Mouse (Mus musculus): Measurements from ENCODE around the gene Olfr807. TPM values are rescaled to one million over a fixed set of nuclear protein-coding genes. Genes with fewer than 3 reads are reported as not detected.

The Olfr807 gene
- not detected in 2 replicates for polyA plus RNA-seq (2016; fragmentation: Nextera tagmentation; extraction: Ambion mirVana)

DNA sequence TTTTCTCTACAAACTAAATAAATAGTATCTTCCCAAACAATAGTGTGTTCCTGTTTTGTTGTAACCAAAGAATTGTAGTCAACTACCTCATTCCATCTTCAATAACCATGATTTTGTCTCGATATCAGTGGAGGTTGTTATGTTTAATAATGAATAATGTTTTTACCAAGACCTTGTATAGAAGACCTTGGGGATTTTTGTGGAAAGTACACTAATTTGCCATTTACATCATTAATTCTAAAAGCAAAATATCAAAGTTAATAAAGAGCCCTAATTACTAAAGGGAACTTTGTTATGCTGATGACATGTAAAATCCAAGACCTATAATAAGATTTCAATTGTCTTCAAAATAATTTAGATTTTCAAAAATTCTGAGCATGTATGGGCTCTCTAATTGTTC lies at the start of gene Olfr807:
Olfr807 (minus strand) TSS at position 101 of the 400 bp plus-strand sequence.
- H3K9ac ChIP-seq = no peak within 1 kb of the TSS
- no peak for ATAC-seq (ENCODE audit: insufficient number of reproducible peaks, low FRiP score)
- no peaks in the 10 kb centered on the region for H3K27me3 ChIP-seq (replicated peaks)
- no peaks in the 10 kb centered on the region for H3K4me1 ChIP-seq (replicated peaks)
- WGBS = 75% methylated on average over 1 of the region's 1 CpGs
- H3K36me3 ChIP-seq = no peaks in the 10 kb centered on the region
- no peaks in the 10 kb centered on the region for H3K9me3 ChIP-seq (replicated peaks)
- H3K27ac ChIP-seq (ENCODE audit: poor library complexity, severe bottlenecking) = no peak within 1 kb of the TSS
- no peak within 1 kb of the TSS for H3K4me2 ChIP-seq
- H3K4me3 ChIP-seq = no peak within 1 kb of the TSS

DNA sequence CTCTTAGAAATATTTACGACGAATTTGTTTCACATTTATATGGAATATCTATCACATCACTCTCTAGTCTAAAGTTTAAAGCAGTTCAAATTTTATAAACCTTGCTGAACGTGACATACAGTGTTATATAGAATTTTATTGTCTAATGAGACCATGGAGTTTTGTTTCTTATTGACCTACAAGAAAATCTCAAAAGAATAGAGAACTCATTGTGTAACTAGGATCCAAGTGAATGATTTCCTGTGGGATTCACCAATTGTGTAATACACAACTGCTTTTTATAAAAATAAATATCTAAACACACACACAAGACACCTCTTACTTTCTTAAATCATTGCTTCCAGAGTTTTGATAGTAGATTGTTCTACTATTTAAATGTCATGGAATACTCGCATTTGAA lies 46.7 kb upstream of the Olfr807 start, which contains the start of gene Olfr811:
Olfr811 (minus strand) TSS at position 101 of the 400 bp plus-strand sequence.
- H3K27ac ChIP-seq (ENCODE audit: poor library complexity, severe bottlenecking) = no peak within 1 kb of the TSS
- H3K27me3 ChIP-seq (replicated peaks) = no peaks in the 10 kb centered on the region
- H3K9me3 ChIP-seq (replicated peaks) = no peaks in the 10 kb centered on the region
- no peaks in the 10 kb centered on the region for H3K4me1 ChIP-seq (replicated peaks)
- WGBS = 73% methylated on average over 4 of the region's 4 CpGs
- ATAC-seq (ENCODE audit: insufficient number of reproducible peaks, low FRiP score) = no peak
- H3K9ac ChIP-seq = no peak within 1 kb of the TSS
- H3K4me2 ChIP-seq = no peak within 1 kb of the TSS
- no peak within 1 kb of the TSS for H3K4me3 ChIP-seq
- H3K36me3 ChIP-seq = no peaks in the 10 kb centered on the region

GRCm38 (mm10) chr10:129794817-129795216 lies 37.2 kb upstream of the Olfr807 start, which contains the start of gene Olfr810:
Gene Olfr810 (minus strand): TSS chr10:129794917.
- no peak within 1 kb of the TSS for H3K4me2 ChIP-seq
- no peaks in the 10 kb centered on the region for H3K4me1 ChIP-seq (replicated peaks)
- no peaks in the 10 kb centered on the region for H3K27me3 ChIP-seq (replicated peaks)
- no peaks in the 10 kb centered on the region for H3K9me3 ChIP-seq (replicated peaks)
- H3K9ac ChIP-seq = no peak within 1 kb of the TSS
- H3K4me3 ChIP-seq = no peak within 1 kb of the TSS
- no peaks in the 10 kb centered on the region for H3K36me3 ChIP-seq
- no peak for ATAC-seq (ENCODE audit: insufficient number of reproducible peaks, low FRiP score)
- no peak within 1 kb of the TSS for H3K27ac ChIP-seq (ENCODE audit: poor library complexity, severe bottlenecking)

DNA sequence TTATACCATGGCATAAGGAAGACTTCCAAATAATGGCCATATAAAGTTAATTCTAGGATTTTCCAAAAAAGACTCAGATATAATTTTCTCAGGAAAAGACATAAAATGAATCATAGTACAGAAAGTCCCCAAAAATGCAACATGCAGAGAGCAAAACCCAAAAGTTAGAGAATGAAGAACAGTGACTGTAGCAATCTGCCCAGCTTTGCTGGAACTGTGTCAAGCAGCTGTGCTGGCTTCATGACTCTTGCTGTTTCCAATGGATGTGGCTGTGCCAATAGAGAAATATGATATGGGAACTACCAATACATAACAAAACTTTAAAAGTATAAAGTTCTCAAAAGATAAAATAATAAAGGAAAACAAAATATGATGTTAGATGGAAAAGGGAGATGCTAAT lies 20.5 kb upstream of the Olfr807 start:
- H3K4me2 ChIP-seq = no peak overlapping the region
- no peak for ATAC-seq (ENCODE audit: insufficient number of reproducible peaks, low FRiP score)
- H3K36me3 ChIP-seq = no peaks in the 10 kb centered on the region
- no peak overlapping the region for H3K9ac ChIP-seq
- no peaks in the 10 kb centered on the region for H3K27me3 ChIP-seq (replicated peaks)
- no peaks in the 10 kb centered on the region for H3K4me1 ChIP-seq (replicated peaks)
- no peaks in the 10 kb centered on the region for H3K9me3 ChIP-seq (replicated peaks)
- H3K27ac ChIP-seq (ENCODE audit: poor library complexity, severe bottlenecking) = no peak overlapping the region
- no peak overlapping the region for H3K4me3 ChIP-seq

- no peaks in the 10 kb centered on the region for H3K36me3 ChIP-seq
Measured at GRCm38 (mm10) chr10:129774338-129774737, 16.7 kb upstream of the Olfr807 start, which contains the start of gene Olfr809. Gene Olfr809 (plus strand): TSS chr10:129774638.

GRCm38 (mm10) chr10:129765182-129765581 lies 7.6 kb upstream of the Olfr807 start, which contains the start of gene Olfr808:
Gene Olfr808 (plus strand): TSS chr10:129765482.
- Histone ChIP-seq H3K4me2 (no peak within 1 kb of the TSS), H3K9ac (no peak within 1 kb of the TSS), H3K27me3 (replicated peaks) (no peaks in the 10 kb centered on the region), H3K27ac (ENCODE audit: poor library complexity, severe bottlenecking) (no peak within 1 kb of the TSS), H3K36me3 (no peaks in the 10 kb centered on the region), H3K4me3 (no peak within 1 kb of the TSS), H3K4me1 (replicated peaks) (no peaks in the 10 kb centered on the region), H3K9me3 (replicated peaks) (no peaks in the 10 kb centered on the region)
- no peak for ATAC-seq (ENCODE audit: insufficient number of reproducible peaks, low FRiP score)
- WGBS = 79% methylated on average over 1 of the region's 1 CpGs

More at GRCm38 (mm10) chr10:129774338-129774737, 16.7 kb upstream of the Olfr807 start, which contains the start of gene Olfr809:
- H3K4me3 ChIP-seq = no peak within 1 kb of the TSS
- no peaks in the 10 kb centered on the region for H3K9me3 ChIP-seq (replicated peaks)
- no peaks in the 10 kb centered on the region for H3K27me3 ChIP-seq (replicated peaks)
- no peak for ATAC-seq (ENCODE audit: insufficient number of reproducible peaks, low FRiP score)
- H3K4me2 ChIP-seq = no peak within 1 kb of the TSS
- H3K4me1 ChIP-seq (replicated peaks) = no peaks in the 10 kb centered on the region
- H3K9ac ChIP-seq = no peak within 1 kb of the TSS
- no peak within 1 kb of the TSS for H3K27ac ChIP-seq (ENCODE audit: poor library complexity, severe bottlenecking)

DNA sequence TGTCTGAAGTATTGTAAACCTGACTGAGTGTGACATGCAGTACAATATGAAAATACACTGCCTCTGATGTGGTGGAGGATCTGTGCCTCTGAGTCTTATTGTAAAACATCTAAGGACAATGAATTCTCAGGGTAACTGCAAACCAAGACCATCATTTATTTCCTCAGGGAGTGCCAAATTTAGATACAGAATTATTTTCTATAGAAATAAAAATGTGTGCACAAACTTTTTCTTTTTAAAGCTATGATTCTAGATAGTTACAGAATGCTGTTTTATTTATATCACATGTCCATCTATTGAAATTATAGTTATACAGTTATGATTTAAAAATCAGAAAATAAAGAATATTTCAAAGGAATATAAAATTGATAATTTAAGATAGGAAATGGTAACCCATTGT lies 15.8 kb downstream of the Olfr807 start, which contains the start of gene Olfr806:
Olfr806 (minus strand) TSS at position 101 of the 400 bp plus-strand sequence.
- Histone ChIP-seq H3K36me3 (no peaks in the 10 kb centered on the region), H3K27ac (ENCODE audit: poor library complexity, severe bottlenecking) (no peak within 1 kb of the TSS), H3K4me1 (replicated peaks) (no peaks in the 10 kb centered on the region), H3K9ac (no peak within 1 kb of the TSS), H3K9me3 (replicated peaks) (0 out of 2 replicates have a peak, but pooled peaks cover 3% of the 10 kb centered on the region), H3K27me3 (replicated peaks) (no peaks in the 10 kb centered on the region), H3K4me2 (no peak within 1 kb of the TSS), H3K4me3 (no peak within 1 kb of the TSS)
- no peak for ATAC-seq (ENCODE audit: insufficient number of reproducible peaks, low FRiP score)

DNA sequence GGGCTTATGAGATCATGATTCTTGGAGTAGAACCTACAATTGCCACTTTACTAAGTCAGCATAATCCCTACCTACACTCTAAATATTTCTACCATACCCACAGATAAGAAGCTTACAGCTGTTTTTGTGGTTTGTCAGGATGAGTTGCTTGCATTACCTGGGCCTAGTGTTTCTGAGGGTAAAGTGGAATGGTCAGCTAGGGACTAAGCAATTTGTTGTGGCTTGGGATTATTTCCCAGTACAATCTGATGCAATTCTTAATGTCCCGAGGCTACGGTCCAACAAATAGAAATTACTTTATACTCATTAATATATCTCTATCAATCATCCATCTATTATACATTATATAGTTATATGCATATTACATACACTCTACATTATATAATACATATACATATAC lies 28.3 kb downstream of the Olfr807 start, which contains the start of gene Olfr805:
Olfr805 (minus strand) TSS at position 101 of the 400 bp plus-strand sequence.
- H3K27me3 ChIP-seq (replicated peaks) = no peaks in the 10 kb centered on the region
- ATAC-seq (ENCODE audit: insufficient number of reproducible peaks, low FRiP score) = no peak

More for the DNA sequence above, 28.3 kb downstream of the Olfr807 start, which contains the start of gene Olfr805:
- no peak within 1 kb of the TSS for H3K4me3 ChIP-seq
- no peaks in the 10 kb centered on the region for H3K36me3 ChIP-seq
- 0 out of 2 replicates have a peak, but pooled peaks cover 7% of the 10 kb centered on the region for H3K9me3 ChIP-seq (replicated peaks)
- no peak within 1 kb of the TSS for H3K9ac ChIP-seq
- 99% methylated on average over 2 of the region's 2 CpGs for WGBS
- no peak within 1 kb of the TSS for H3K4me2 ChIP-seq
- no peak within 1 kb of the TSS for H3K27ac ChIP-seq (ENCODE audit: poor library complexity, severe bottlenecking)
- H3K4me1 ChIP-seq (replicated peaks) = no peaks in the 10 kb centered on the region

Small RNAs within 50 kb of the gene (microRNA-seq; reads per million reads assigned to microRNA genes)
- not detected for gene Gm24485

Other genes with a start within 250 kb of the Olfr807 start
- gene Olfr791, start 236.0 kb downstream of the Olfr807 start, polyA plus RNA-seq (2016; fragmentation: Nextera tagmentation; extraction: Ambion mirVana) = not detected in 2 replicates
- gene Olfr792, start 218.6 kb downstream of the Olfr807 start, polyA plus RNA-seq (2016; fragmentation: Nextera tagmentation; extraction: Ambion mirVana) = not detected in 2 replicates
- not detected in 2 replicates for gene Olfr794, start 190.1 kb downstream of the Olfr807 start, polyA plus RNA-seq (2016; fragmentation: Nextera tagmentation; extraction: Ambion mirVana)
- gene Olfr796, start 145.2 kb downstream of the Olfr807 start, polyA plus RNA-seq (2016; fragmentation: Nextera tagmentation; extraction: Ambion mirVana) = not detected in 2 replicates
- gene Olfr798, start 129.9 kb downstream of the Olfr807 start, polyA plus RNA-seq (2016; fragmentation: Nextera tagmentation; extraction: Ambion mirVana) = not detected in 2 replicates
- not detected in 2 replicates for gene Olfr799, start 120.3 kb downstream of the Olfr807 start, polyA plus RNA-seq (2016; fragmentation: Nextera tagmentation; extraction: Ambion mirVana)
- not detected in 2 replicates for gene Olfr800, start 100.1 kb downstream of the Olfr807 start, polyA plus RNA-seq (2016; fragmentation: Nextera tagmentation; extraction: Ambion mirVana)
- not detected in 2 replicates for gene Olfr801, start 83.9 kb downstream of the Olfr807 start, polyA plus RNA-seq (2016; fragmentation: Nextera tagmentation; extraction: Ambion mirVana)
- not detected in 2 replicates for gene Olfr802, start 69.6 kb downstream of the Olfr807 start, polyA plus RNA-seq (2016; fragmentation: Nextera tagmentation; extraction: Ambion mirVana)
- gene Olfr803, start 63.5 kb downstream of the Olfr807 start, polyA plus RNA-seq (2016; fragmentation: Nextera tagmentation; extraction: Ambion mirVana) = not detected in 2 replicates
- gene Olfr804, start 54.6 kb downstream of the Olfr807 start, polyA plus RNA-seq (2016; fragmentation: Nextera tagmentation; extraction: Ambion mirVana) = not detected in 2 replicates
- not detected in 2 replicates for gene Olfr805, start 28.4 kb downstream of the Olfr807 start, polyA plus RNA-seq (2016; fragmentation: Nextera tagmentation; extraction: Ambion mirVana)
- gene Olfr806, start 15.9 kb downstream of the Olfr807 start, polyA plus RNA-seq (2016; fragmentation: Nextera tagmentation; extraction: Ambion mirVana) = not detected in 2 replicates
- not detected in 2 replicates for gene Olfr808, start 7.7 kb upstream of the Olfr807 start, polyA plus RNA-seq (2016; fragmentation: Nextera tagmentation; extraction: Ambion mirVana)
- gene Olfr809, start 16.8 kb upstream of the Olfr807 start, polyA plus RNA-seq (2016; fragmentation: Nextera tagmentation; extraction: Ambion mirVana) = not detected in 2 replicates
- gene Olfr810, start 37.1 kb upstream of the Olfr807 start, polyA plus RNA-seq (2016; fragmentation: Nextera tagmentation; extraction: Ambion mirVana) = not detected in 2 replicates
- not detected in 2 replicates for gene Olfr811, start 46.6 kb upstream of the Olfr807 start, polyA plus RNA-seq (2016; fragmentation: Nextera tagmentation; extraction: Ambion mirVana)
- gene Olfr812, start 88.3 kb upstream of the Olfr807 start, polyA plus RNA-seq (2016; fragmentation: Nextera tagmentation; extraction: Ambion mirVana) = not detected in 2 replicates
- gene Olfr813, start 97.6 kb upstream of the Olfr807 start, polyA plus RNA-seq (2016; fragmentation: Nextera tagmentation; extraction: Ambion mirVana) = not detected in 2 replicates
- gene Olfr814, start 122.1 kb upstream of the Olfr807 start, polyA plus RNA-seq (2016; fragmentation: Nextera tagmentation; extraction: Ambion mirVana) = not detected in 2 replicates
- gene Olfr815, start 148.1 kb upstream of the Olfr807 start, polyA plus RNA-seq (2016; fragmentation: Nextera tagmentation; extraction: Ambion mirVana) = not detected in 2 replicates
- gene Olfr816, start 157.8 kb upstream of the Olfr807 start, polyA plus RNA-seq (2016; fragmentation: Nextera tagmentation; extraction: Ambion mirVana) = not detected in 2 replicates
- gene Olfr818, start 191.3 kb upstream of the Olfr807 start, polyA plus RNA-seq (2016; fragmentation: Nextera tagmentation; extraction: Ambion mirVana) = not detected in 2 replicates
- not detected in 2 replicates for gene Olfr819, start 209.5 kb upstream of the Olfr807 start, polyA plus RNA-seq (2016; fragmentation: Nextera tagmentation; extraction: Ambion mirVana)
- not detected in 2 replicates for gene Olfr247, start 218.3 kb upstream of the Olfr807 start, polyA plus RNA-seq (2016; fragmentation: Nextera tagmentation; extraction: Ambion mirVana)
- not detected in 2 replicates for gene Gm10310, start 227.3 kb upstream of the Olfr807 start, polyA plus RNA-seq (2016; fragmentation: Nextera tagmentation; extraction: Ambion mirVana)